Mouse (Mus musculus) monocyte, adult 2 months (primary cell): ENCODE data around the gene Card10.

Source experiments
- DNase-seq, 2 experiments: peaks; one replicate each; pipeline ENCODE4 v3.0.0; 2022; ENCODE audit warnings: low spot score in 2 of 2, low read depth in 1 of 2

The Card10 gene

GRCm38 (mm10) chr15:78736681-78737100, 66.2 kb downstream of the Card10 start:
- no peak for DNase-seq

DNA sequence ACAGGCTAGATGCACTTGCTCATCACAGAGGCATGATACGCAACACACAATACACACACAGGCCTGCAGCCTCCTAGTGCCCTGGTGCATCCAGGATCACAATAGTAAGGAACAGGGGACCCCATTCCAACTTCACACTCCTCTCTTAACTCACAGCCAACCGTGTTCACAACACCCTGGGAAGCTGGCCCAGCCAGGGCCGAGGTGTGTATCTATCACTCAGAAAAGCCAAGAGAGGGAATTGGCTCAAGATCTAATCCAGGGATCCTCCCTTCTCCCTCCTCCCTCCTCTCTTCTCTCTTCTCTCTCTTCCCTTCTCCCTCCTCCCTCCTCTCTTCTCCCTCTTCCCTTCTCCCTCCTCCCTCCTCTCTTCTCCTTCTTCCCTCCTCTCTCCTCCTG, 66.7 kb downstream of the Card10 start:
- no peak for DNase-seq

DNA sequence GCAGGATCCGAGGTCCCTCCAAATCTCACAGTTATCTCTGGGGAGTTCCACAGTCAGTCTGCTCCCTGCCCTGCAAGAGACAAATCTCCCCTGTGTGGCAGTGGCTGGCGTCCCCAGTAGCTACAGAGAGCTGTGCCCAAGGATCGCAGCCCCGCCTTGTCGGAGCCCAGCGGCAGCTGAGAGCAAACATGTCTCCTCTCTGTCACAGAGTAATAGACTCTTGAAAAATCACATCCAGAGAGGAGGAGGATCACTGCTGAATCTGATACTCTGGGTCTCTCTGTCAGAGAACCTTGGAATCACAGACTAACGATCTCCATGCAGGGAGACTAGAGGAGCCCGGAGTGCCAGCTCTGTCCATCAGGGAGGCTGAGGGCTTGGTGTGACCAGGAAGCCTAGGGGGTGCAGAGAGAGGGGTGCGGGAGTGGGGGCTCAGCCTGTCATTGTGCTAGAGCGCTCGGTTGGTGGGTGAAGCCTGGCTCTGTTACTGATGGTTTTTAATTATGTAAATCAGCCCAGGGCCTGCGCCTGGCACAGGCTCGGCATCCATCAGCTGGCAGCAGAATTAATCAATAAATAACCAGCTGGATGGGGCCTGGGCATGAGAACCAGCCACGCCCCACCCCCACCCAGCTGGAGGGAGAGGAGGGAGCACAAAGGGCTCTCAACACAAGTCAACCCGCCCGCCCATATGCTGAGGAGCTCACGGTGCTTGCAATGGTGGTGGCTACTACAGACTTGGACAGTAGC, 67.2 kb downstream of the Card10 start:
- DNase-seq: no peak

- no peak for DNase-seq
Observed at GRCm38 (mm10) chr15:78731830-78732229, 71.0 kb downstream of the Card10 start.

- no peak for DNase-seq
Observed at GRCm38 (mm10) chr15:78730315-78731049, 72.4 kb downstream of the Card10 start.

GRCm38 (mm10) chr15:78726697-78727096, 76.1 kb downstream of the Card10 start:
- no peak for DNase-seq
